Mouse (Mus musculus) ES-E14 (cell line): ENCODE results near the gene Nanp.

Experiments used
- CHD2 ChIP-seq: IDR thresholded peaks from 2 replicates; pipeline ENCODE4 v1.6.1; 2014; ENCODE audit warnings: mild to moderate bottlenecking, low read depth, low read length, inconsistent platforms
- HCFC1 ChIP-seq: IDR thresholded peaks from 2 replicates; pipeline ENCODE4 v1.6.1; 2012; ENCODE audit warnings: low read length, inconsistent platforms, borderline replicate concordance; ENCODE audit not compliant: insufficient read depth
- MAFK ChIP-seq: IDR thresholded peaks from 2 replicates; pipeline ENCODE4 v1.6.1; 2014; ENCODE audit warnings: mild to moderate bottlenecking, low read depth, low read length, inconsistent platforms; ENCODE audit not compliant: insufficient read depth

DNA sequence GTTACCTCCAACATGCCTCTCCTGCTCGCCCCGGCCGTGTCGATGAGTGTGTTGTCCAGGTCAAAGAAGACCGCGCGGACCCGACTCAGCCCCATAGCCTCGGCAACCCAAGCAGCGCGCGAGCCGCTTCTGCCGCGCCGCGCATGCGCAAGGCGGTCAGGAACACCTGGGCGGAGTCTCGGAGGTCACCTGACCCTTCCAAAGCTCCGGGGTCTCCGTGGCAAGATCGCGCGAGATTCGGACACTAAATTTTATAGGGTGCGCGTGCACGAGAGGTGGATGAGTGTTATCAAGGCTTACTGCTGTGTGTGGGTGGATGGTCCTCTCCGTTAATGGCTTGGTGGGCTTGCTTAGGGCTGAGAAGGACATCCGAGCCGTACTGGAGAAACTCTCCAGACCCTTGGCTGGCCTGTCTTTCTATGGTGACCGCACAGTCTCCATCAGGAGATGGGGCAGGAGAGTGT, at the start of gene Nanp, which contains the start of gene Ninl:
- TF ChIP-seq HCFC1 (peak; percentile 45; the same call in 1 of the 2 replicates), MAFK (no peak), CHD2 (peak; percentile 96)
